Mouse (Mus musculus) lung, adult 10 weeks (tissue): ENCODE results near the gene Pip5kl1. TPM values are rescaled to one million over a fixed set of nuclear protein-coding genes. Genes with fewer than 3 reads are reported as not detected.

Experiments
- polyA plus RNA-seq: library from polyadenylated mRNA; stranded (reverse); fragments of 350-450 nt; fragmentation: Illumina TruSeq; extraction: RNeasy Lipid Tissue Mini Kit (QIAGEN cat#74804); gene quantifications from one replicate; pipeline ENCODE4 v1.2.3, GENCODE M21; 2014; ENCODE audit warnings: low read depth, low replicate concordance; ENCODE audit not compliant: insufficient read depth

The Pip5kl1 gene
- not detected for polyA plus RNA-seq

GRCm38 (mm10) chr2:32574497-32574896 is at the start of gene Pip5kl1:
TSS of gene Pip5kl1 (plus strand) at chr2:32574797.

DNA sequence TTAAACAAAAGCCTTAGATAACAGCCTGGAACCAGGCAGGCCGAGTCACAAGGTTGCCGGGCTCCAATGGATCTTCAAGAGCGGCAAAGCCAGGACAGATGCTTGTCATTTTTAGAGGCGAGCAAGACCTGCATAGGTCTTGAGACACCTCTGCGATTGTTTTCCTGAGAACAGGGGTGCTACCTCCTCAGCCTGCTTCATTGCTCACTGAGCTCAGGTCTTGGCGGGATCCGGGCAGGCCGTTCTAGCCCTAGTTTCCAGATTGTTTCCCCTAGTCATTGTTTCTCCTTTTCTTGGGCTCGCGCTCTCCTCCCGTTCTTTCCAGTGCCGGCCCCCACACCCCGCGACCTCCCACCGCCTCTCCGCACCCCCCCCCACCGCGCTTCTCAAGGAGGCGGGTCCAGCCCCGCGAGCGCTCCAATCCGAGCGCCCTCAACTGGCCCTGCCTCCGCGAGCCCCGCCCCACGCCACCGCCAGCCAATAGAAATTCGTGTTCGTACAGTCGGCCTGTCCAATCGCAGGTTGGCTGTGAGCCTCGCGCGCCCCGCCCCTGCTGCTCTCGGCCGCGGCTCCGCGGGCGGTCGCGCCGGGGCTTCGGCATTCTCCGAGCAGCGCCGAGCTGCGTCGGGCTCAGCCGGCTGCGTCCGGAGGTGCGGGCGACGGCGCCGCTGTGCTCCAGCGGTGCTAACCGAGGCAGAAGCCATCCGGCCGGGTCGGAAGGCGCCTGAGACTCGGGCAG is 39.7 kb upstream of the Pip5kl1 start, which contains the start of gene Fam102a:
Gene Fam102a, plus strand, starts transcription at position 600 of the 739 bp plus-strand sequence.

GRCm38 (mm10) chr2:32570698-32571494 is 3.7 kb upstream of the Pip5kl1 start, which contains the start of gene Dpm2:
TSS of gene Dpm2 (plus strand) at chr2:32570858.

DNA sequence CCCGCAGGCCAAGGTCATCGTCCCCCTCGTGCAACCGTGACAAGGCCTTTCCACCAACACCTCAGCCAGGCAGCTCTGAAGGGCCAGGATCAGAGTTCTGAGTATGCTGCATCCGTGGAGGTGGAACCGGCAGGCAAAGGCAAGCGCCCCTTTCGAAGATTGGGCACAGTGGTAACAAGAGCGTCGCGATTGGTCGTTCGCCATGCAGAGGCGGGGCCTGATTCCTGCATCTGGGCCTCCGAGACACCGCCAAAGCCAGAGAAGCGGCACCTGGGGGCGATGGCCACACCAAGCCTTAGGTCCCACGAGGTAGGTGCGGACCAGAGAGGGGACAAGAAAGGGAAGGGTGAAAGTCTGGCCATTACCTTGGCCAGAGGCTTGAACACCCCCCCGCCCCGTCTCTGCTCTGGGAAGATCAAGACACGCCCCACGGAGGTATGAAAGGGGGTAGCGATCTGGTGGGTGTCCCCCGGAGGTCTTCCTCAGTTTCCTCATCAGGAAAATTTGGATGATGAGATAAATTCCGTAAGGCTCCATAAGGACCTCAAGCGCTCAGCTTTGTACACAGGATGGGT is 1.1 kb downstream of the Pip5kl1 start, which contains the start of gene 9430097D07Rik:
Gene 9430097D07Rik, minus strand, starts transcription at position 99 of the 575 bp plus-strand sequence.

DNA sequence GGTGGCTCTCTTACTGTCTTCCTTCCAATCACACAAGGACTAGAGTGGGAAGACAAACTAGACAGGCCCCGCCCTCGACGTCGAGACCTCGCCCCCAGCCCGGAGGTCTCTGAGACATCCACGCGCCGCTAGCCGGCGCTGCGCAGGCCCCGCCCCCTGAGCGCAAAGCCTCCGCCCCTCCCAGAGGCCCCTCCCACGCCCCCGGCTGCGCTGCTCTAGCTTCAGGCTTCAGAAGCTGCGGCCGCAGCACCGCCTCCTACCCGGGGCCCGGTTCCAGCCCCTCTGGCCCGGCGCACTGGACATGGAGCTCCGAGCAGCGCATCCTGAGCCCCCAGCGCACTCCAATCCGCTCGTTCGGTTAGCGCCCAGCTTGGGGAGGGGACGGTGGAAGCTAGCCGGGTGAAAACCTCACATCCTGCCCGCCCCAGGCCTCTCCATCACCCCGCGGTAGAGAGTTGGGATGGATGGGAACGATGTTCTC is 12.3 kb downstream of the Pip5kl1 start, which contains the start of gene St6galnac4:
Gene St6galnac4, plus strand, starts transcription at position 225 of the 481 bp plus-strand sequence.

GRCm38 (mm10) chr2:32599409-32599808 is 24.8 kb downstream of the Pip5kl1 start, which contains the start of gene St6galnac6:
TSS of gene St6galnac6 (plus strand) at chr2:32599709.

GRCm38 (mm10) chr2:32621517-32621859 is 46.9 kb downstream of the Pip5kl1 start, which contains the start of gene Ak1:
TSS of gene Ak1 (plus strand) at chr2:32621758.

Other genes with a start within 250 kb of the Pip5kl1 start
- 21.7 TPM for gene Ciz1, start 222.5 kb upstream of the Pip5kl1 start, polyA plus RNA-seq
- 7.7 TPM for gene Dnm1, start 221.5 kb upstream of the Pip5kl1 start, polyA plus RNA-seq
- gene 1110008P14Rik, start 192.9 kb upstream of the Pip5kl1 start, polyA plus RNA-seq = 71.0 TPM
- 253 TPM for gene Lcn2, start 186.5 kb upstream of the Pip5kl1 start, polyA plus RNA-seq
- gene Ptges2, start 178.9 kb upstream of the Pip5kl1 start, polyA plus RNA-seq = 17.7 TPM
- 1.9 TPM for gene Naif1, start 124.3 kb upstream of the Pip5kl1 start, polyA plus RNA-seq
- 16.3 TPM for gene Slc25a25, start 123.4 kb upstream of the Pip5kl1 start, polyA plus RNA-seq
- 10.6 TPM for gene Fam102a, start 39.5 kb upstream of the Pip5kl1 start, polyA plus RNA-seq
- 67.1 TPM for gene Dpm2, start 3.9 kb upstream of the Pip5kl1 start, polyA plus RNA-seq
- gene 9430097D07Rik, start 887 bp downstream of the Pip5kl1 start, polyA plus RNA-seq = not detected
- 13.3 TPM for gene St6galnac4, start 12.3 kb downstream of the Pip5kl1 start, polyA plus RNA-seq
- 21.6 TPM for gene St6galnac6, start 24.9 kb downstream of the Pip5kl1 start, polyA plus RNA-seq
- 24.5 TPM for gene Ak1, start 47.0 kb downstream of the Pip5kl1 start, polyA plus RNA-seq
- gene Eng, start 71.8 kb downstream of the Pip5kl1 start, polyA plus RNA-seq = 182 TPM
- 11.3 TPM for gene Fpgs, start 129.3 kb downstream of the Pip5kl1 start, polyA plus RNA-seq
- 69.8 TPM for gene Cdk9, start 138.3 kb downstream of the Pip5kl1 start, polyA plus RNA-seq
- 34.4 TPM for gene Sh2d3c, start 146.3 kb downstream of the Pip5kl1 start, polyA plus RNA-seq
- 0.50 TPM for gene 6330409D20Rik, start 166.2 kb downstream of the Pip5kl1 start, polyA plus RNA-seq
- 28.0 TPM for gene Tor2a, start 182.4 kb downstream of the Pip5kl1 start, polyA plus RNA-seq
- gene Ttc16, start 200.8 kb downstream of the Pip5kl1 start, polyA plus RNA-seq = 3.9 TPM
- 4.9 TPM for gene Ptrh1, start 201.0 kb downstream of the Pip5kl1 start, polyA plus RNA-seq
- 3.9 TPM for gene Cfap157, start 209.6 kb downstream of the Pip5kl1 start, polyA plus RNA-seq